Mouse (Mus musculus) adrenal gland, postnatal 10 days (tissue): ENCODE data around the gene Scin. TPM values are rescaled to one million over a fixed set of nuclear protein-coding genes. Genes with fewer than 3 reads are reported as not detected.

Experiments used
- DNase-seq: peaks from one replicate; pipeline ENCODE4 v3.0.0; 2021; ENCODE audit warnings: mixed read lengths
- total RNA-seq, 2 experiments: library from RNA; stranded (reverse); gene quantifications; 2 replicates each; pipeline ENCODE4 v1.2.3; 2021

Scin gene
- total RNA-seq, 2 experiments from 2014 or later, result 0.45 to 0.63 TPM

- DNase-seq, result no peak
Observed at GRCm38 (mm10) chr12:40027444-40027843, 106.6 kb downstream of the Scin start.

- DNase-seq, result no peak
Observed at GRCm38 (mm10) chr12:40023918-40024317, 110.1 kb downstream of the Scin start.

GRCm38 (mm10) chr12:40023014-40023642, 110.9 kb downstream of the Scin start:
- no peak for DNase-seq

GRCm38 (mm10) chr12:40022344-40022743, 111.7 kb downstream of the Scin start:
- no peak for DNase-seq

- DNase-seq, result no peak
Observed at GRCm38 (mm10) chr12:40017955-40018505, 116.0 kb downstream of the Scin start.

- peak; percentile 67 for DNase-seq
Observed at GRCm38 (mm10) chr12:40016648-40017460, 117.2 kb downstream of the Scin start.

- no peak for DNase-seq
Observed at GRCm38 (mm10) chr12:40016068-40016467, 118.0 kb downstream of the Scin start.

- DNase-seq, result no peak
Observed at GRCm38 (mm10) chr12:40009866-40010265, 124.2 kb downstream of the Scin start.

Other genes with a start within 250 kb of the Scin start
- 100 to 1,000 TPM in 1 of 2 experiments, 10 to 100 TPM in 1; 98.8 to 157 TPM for gene Arl4a, start 96.2 kb downstream of the Scin start, total RNA-seq
- 1 to 10 TPM in 1 of 2 experiments, under 1 TPM in 1; 0.45 to 2.3 TPM for gene Lsmem1, start 65.3 kb upstream of the Scin start, total RNA-seq
- 100 to 1,000 TPM; 143 to 154 TPM for gene Ifrd1, start 114.3 kb upstream of the Scin start, total RNA-seq